Mouse (Mus musculus) urinary bladder, postnatal 25 days (tissue): ENCODE measurements around the gene Msantd1.
"Not testable (repeated sequence)": the region's sequence is repeated elsewhere in the genome, so short reads cannot be mapped to it uniquely, and the experiment has no call there.

Experiments used
- DNase-seq: peaks from one replicate; pipeline ENCODE4 v3.0.0; 2022; ENCODE audit warnings: low spot score

Msantd1 gene

DNA sequence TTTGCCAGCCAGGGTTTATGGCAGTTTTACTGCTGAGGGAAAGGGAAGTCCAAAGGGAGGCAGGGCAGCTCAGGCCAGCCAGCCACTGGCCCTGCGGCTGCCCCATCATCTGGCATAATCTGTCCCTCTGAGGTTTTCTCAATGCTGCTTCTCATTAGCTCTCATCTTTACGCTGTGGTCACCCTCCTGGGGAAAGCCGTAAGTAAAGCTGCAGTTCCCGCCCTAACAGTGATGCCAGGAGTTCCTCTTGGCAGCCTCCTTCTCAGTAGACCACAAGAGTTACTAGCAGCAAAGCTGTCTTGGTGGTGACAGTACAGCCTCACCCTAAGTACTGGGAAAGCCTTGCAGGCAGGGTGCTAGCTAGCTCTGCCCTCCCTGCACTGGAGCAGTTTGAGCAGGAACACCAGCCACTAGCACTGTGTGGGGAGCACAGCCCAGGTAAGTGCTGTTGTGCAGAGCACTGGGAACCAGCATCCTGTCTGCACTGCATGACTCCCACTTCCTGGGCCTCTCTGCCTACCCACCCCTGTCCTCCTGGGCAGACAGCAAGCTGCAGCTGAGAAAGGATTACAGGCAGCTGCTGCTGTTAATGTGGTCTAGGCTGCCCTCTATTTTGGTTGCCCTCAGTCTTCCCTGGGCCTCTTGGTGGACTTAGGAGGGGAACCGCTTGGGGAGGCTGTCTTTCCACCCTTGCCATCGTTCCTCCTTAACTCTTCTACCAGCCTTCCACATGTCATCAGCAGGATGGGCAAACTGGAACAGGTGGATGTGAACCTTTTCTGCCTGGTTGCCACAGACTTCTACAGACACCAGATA lies at the start of gene Msantd1:
TSS of gene Msantd1 (plus strand) at position 103 of the 816 bp plus-strand sequence.
- DNase-seq, result no peak

DNA sequence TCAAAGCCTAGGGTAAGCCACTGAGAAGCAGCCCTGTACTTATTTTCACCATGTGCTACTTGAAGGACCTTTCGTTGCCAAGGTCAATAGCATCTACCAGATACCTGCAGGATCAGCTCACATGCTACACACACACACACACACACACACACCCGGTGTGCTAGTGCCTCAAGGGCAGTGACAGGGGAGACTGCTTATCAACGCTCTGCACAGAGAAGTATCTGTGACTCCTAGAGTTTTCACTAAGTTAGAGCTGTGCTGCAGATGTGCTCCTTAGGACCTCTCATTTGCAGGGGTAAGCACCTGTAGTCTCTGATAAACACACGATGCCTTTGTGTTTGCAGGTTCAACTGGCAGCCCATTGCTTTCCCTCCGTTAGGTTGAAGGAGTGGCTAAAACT lies 42.4 kb upstream of the Msantd1 start:
- no peak for DNase-seq

DNA sequence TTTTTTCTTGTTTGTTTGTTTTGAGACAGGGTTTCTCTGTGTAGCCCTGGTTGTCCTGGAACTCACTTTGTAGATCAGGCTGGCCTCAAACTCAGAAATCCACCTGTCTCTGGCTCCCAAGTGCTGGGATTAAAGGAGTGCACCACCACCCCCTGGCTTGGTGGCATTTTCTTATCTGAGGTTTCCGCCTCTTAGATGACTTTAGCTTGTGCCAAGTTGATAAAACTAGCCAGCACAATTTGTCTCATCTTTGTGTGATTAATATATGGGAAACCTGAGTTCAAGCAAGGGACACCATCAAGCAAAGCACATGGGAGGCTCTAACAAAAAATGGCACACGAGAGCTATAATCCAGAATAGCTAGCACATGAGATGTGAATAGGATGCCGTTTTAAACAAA lies 27.5 kb upstream of the Msantd1 start:
- not testable (repeated sequence) for DNase-seq

DNA sequence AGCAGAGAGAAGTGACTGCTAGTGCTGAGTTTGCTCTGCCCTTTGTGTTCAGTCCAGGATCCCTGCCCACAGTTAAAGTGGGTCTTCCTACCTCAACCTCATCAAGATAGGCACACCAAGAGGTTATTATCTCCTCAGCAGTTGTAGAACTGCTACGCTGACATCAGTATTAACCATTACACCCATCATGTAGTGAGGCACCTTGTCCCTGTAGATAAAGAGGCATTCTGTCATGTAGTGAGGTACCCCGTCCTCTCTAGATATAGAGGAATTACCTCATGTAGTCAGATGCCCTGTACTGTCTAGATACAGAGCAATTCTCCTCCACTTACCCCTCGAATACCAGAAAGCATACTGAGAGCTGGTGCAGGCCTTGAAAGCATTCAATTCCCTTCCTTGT lies 26.8 kb upstream of the Msantd1 start:
- no peak for DNase-seq

DNA sequence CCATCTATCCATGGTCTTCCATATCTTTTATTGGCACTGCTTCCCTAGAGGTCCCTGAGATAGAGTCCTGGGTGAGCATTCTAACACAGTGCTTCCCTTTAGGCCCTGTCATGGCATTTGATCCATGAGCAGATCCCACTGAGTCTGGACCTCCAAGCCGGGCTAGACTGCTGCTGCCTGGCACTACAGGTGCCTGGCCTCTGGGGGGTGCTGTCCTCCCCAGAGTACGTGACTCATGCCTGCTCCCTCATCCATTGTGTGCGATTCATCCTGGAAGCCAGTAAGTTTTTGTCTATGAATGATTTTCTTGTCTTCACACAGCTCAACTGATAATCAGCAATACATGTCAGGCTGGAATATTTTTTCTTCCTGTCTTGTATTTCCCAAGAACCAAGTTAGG lies 22.6 kb upstream of the Msantd1 start:
- no peak for DNase-seq

DNA sequence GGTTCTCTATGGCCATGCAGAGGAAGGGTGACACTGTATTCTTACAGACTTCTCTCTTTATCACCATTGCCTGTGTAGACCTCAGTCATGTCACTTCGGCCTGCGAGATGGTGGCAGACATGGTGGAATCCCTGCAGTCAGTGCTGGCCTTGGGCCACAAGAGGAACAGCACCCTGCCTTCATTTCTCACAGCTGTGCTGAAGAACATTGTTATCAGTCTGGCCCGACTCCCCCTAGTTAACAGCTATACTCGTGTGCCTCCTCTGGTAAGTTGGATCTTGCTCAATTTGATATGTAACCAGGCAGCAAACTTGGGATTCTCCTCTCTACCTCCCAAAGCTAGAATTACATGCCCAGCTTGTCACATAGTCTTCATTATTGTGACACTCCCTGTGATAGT lies 18.6 kb upstream of the Msantd1 start:
- DNase-seq, result no peak

DNA sequence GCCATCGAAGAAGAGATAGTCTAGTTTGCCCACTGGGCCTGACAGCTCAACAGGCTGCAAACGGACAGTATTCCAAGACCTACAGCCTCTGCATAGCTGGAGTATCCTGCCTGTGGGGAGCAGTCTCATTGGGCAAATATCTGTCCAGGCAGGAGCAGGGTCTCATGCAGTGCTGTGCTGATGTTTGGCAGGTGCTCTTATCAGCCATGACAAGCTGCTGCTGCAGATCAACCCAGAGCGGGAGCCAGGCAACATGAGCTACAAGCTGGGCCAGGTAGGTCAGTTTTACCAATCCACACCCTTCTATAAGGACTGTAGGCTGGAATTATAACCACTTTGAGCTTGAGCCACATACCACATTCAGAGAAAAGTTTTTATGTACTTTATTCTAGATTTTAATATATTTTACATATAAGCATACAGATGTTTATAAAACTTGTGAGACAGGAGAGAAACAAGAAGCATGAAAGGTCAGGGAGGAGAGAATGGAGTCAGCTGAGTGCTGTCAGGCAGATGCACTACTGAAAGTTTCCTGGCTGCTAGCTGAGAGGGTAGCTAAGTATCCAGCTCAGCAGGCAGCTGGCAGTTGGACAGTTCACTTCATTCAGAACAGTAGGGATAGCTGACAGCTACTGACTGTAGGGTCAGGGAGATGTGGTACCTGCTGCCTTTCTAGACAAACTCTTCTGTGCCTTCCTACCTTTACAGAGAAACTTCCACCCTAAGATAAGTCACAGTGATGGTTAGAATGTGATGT lies 10.9 kb upstream of the Msantd1 start:
- no peak for DNase-seq

DNA sequence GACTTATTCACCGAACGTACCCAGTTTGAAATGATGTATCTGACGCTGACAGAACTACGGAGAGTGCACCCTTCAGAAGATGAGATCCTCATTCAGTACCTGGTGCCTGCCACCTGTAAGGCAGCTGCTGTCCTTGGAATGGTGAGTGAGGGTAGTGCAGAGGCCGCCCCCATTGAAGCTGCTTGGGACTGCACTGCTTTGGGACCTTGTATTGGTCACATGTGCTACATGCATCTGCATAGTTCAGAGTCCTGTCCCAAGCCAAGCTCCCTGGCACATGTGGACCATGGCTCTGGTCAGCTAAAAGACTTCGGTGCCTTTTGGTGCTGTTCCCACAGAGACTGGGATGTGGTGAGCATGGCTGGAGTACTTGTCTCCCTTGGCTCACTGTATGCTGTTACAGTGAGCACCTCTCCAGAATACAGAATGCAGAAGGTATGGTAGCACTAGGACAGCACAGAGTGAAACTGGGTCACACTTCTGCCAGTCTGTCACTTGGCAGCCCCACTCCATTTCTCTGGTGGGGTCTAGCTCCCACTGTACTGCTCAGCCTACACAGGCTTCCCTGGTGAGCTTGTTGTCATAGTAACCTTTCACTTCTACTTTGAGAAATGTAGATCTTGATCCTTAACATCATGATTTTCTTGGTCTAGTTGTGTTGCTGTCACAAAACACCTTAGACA lies 7.9 kb upstream of the Msantd1 start:
- no peak for DNase-seq

DNA sequence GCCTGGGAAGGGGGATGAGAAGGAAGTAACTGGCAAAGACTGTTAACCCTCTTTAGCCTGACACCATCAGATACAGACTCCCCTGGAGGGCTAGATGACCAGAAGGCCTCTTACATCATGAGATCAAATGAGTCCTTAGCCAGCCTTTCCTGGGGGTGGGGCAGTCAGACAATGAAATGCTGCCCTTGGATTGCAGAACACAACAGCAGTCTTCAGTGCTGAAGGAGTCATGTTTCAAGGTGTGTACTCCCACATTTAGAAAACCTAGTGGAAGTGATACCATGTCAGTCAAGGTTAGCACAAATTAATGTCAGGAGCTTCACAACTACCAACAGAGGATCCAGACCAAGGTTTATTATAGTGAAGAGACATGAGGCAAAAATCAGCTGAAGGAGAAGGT lies 5.4 kb upstream of the Msantd1 start:
- no peak for DNase-seq

DNA sequence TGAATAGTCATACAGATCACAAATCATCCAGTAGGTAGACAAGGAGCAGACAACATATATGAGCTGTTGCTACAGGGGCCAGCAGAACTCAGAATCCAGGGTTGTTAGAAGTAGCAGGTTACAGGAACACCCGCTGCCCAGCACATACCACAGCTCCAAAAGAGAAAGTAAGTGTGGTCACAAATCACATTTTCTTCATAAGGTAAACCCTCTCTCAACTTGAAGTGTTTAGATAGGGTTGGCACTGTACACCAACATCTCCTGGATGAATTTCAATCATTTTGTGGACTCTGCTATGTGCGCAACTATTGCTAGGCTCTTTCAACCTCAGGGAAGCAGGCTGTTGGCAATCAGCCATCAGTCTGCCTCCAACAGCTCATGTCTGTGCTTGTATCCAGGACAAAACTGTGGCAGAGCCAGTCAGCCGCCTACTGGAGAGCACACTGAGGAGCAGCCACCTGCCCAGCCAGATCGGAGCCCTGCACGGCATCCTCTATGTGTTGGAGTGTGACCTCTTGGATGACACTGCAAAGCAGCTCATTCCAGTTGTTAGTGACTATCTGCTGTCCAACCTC lies 4.9 kb upstream of the Msantd1 start:
- DNase-seq, result peak; percentile 58

DNA sequence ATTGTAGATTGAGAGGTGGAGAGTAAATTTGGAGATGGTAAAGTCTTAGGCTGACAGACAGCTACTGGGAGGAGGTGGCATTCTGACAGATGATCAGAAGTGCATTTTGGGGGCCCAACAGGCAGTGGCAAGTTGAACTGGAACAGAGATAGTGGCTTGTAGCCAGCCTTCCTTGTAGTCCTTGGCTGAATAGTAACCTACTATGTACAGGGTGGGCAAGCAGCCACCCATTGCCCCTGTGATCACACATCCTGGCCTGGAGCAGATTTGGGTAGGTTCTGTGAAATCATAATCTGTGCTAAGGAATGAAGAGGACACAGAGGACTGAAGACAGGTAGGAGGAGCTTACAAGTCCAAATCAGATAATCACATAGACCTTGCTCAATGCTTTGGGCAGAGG lies 3.4 kb upstream of the Msantd1 start:
- no peak for DNase-seq

DNA sequence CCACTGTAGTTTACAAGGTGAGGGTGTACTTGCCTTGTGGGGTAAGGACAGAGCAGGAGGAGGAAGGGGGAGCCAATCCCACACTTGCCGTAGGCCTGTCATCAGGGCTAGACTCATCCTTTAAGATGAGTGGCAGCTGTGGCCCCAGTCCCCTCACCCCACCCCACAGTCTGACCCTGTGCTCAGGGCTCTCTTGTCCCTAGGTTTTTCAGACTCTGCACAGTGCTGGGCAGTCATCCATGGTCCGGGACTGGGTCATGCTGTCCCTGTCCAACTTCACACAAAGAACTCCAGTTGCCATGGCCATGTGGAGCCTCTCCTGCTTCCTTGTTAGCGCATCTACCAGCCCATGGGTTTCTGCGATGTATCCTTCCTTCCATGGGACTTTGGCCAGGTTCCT lies 582 bp upstream of the Msantd1 start:
- DNase-seq, result no peak

DNA sequence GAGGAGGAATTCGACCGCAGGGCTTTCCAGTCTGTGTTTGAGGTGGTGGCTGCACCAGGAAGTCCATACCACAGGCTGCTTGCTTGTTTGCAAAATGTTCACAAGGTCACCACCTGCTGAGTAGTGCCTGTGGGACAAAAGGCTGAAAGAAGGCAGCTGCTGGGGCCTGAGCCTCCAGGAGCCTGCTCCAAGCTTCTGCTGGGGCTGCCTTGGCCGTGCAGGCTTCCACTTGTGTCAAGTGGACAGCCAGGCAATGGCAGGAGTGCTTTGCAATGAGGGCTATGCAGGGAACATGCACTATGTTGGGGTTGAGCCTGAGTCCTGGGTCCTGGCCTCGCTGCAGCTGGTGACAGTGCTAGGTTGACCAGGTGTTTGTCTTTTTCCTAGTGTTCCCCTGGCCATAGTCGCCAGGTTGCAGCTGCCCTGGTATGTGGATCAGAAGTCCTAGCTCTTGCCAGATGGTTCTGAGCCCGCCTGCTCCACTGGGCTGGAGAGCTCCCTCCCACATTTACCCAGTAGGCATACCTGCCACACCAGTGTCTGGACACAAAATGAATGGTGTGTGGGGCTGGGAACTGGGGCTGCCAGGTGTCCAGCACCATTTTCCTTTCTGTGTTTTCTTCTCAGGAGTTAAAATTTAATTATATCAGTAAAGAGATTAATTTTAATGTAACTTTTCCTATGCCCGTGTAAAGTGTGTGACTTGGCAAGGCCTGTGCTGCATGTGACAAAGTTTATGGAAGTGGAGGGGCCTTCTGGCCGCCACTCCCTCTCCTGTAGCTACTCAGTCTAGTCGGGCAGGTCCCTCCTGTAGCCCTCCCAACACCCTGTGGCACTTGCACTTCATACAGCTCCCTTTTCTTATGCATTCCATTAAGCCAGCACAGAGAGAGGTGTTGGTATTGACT lies 1.2 kb downstream of the Msantd1 start:
- DNase-seq, result no peak

DNA sequence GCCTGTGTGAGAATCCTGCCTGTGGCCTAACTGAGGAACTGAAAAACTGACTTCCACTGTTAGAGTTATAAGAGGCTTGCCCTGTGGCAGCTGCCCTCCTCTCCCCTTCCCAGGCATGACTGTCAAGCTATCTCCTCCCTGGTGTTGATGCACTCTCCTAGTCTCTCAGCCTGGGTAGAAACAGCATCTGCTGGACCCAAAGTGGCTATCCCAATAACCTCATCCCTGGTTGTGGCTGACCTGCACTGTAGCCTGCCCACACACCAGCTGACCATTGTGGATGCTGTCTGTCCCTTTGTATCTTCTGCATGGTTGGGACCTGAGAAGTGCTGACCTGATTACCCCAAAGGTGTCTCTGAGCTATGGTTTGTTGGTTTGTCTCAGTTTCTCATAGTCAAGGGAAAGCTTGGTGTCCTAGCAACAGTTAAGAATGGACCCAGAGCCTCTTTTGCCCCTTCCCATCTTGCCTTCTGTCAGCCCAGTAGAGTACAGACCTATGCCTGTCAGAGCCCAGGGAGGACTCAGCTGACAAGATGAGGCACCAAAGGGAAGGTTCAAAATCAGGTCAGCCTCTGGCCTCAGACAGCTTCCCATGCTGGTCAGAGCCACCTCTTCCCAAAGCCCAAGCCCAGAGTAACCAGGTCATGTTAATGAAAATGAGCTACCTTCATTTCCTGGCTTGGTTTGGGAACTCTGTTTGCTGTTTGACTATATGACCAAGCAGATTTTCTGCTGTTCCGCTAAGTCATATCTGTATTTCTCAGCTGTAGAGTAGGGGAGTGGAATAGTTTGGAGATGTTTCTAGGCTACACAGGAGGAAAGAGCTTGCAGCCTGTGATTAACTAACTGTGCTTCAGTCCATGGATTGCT lies 2.1 kb downstream of the Msantd1 start:
- DNase-seq, result no peak

DNA sequence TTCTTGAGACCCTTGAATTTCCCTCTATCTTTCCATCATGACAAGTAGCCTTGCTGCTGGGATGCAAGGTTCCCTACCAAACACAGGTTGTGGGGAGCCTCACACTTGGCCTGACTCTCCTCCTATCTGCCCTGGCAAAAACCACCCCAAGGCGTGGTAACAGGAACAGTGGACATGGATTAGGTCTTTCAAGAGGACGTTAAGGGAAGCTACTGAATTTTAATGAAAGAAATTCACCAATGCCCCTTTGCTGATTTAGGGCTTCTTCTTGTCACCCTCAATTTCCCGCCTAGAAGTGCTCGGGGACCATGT lies 2.6 kb downstream of the Msantd1 start:
- no peak for DNase-seq

DNA sequence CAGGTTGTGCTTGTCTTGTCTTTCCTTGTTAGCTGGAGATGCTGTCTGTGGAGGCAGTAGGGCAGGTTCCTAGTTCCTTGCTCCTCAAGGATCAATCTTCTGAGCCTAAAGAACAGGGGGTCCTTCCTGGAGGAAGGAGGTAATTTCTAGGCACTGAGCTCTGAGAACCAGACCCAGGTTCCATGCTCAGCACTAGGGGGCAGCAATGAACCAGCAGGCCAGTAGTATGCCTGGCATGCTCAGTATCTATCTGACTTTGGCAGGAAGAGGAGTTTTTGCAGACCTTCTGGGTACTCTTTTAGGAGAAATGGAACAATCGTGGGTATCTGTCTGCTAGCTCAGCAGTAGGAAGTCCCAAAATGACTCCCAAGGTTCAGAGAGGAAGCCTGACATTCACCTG lies 8.0 kb downstream of the Msantd1 start:
- peak; percentile 72 for DNase-seq

DNA sequence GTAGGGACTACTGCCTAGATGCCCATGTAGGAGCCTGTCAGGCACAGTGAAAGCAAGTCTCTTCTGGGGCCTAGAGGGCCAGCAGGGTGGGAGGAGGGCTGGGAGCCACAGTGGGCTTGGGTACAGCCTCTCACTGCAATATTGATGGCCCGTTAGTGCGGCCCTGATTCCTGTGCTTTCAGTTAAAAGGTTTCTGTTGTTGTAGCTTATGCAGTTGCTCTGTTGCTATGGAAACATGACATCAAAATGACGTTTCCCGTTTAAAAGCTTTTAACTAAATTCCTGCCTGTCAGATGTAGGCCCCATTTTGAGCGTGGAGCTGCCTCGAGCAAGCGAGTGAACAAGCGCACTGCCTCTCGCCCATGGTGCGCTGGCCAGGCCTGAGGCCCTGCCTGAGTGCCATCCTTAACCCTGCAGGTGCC lies 9.4 kb downstream of the Msantd1 start:
- DNase-seq, result no peak

DNA sequence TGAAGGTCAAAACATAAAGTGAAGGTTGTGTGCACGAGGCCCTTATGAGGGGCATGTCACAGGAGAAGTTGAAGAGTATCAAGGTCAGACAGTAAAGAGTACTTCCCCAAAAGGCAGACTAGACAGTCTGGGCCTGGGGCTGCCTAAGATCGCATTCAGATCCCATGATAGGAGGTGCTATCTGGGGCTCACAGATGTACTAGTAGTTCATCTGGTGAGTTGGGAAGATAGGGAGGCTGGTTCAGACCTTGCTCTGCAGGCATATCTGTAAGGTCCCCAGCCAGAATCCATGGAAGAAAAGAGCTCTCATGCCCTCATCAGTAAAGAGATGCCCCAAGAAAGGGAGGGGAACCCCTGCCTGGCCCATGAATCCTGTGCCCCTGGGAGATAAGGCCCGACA lies 11.0 kb downstream of the Msantd1 start:
- no peak for DNase-seq

DNA sequence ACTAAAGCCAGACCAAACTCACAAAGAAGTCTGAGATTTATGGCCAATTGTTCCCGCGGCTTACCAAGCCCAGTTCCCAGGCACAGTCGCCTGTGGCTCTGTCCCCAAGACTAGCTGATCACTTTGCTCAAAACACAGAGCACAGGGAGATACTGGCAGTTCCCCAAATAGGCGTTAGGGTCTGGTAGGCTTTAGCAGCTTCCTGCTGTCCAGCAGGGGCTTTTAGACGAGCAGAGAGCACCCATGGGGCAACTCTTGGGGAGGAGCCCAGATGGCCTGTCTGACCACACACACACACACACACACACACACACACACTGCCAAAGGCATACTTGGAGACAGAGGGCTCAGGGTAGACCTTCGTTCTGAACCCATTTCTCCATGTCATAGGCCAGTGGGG lies 14.7 kb downstream of the Msantd1 start:
- DNase-seq, result no peak

DNA sequence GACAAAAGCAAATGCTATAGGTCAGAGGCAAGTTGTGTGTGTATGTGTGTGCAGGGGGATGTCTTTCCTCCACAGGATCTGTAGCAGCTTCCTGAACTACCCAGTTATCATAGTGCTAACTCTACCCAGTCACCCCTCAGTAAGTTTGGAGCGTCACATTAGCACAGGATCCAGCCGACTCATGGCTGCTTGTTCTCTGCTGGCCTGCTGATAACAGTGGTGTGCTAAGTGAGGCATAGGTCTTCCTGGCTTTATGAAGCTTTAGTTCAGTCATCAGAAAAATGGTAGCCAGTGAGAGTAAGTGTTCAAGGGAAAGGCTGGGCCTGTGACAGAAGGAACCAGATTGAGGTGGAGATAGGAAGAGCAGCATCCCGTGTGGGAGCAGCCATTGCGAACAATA lies 16.1 kb downstream of the Msantd1 start:
- no peak for DNase-seq

DNA sequence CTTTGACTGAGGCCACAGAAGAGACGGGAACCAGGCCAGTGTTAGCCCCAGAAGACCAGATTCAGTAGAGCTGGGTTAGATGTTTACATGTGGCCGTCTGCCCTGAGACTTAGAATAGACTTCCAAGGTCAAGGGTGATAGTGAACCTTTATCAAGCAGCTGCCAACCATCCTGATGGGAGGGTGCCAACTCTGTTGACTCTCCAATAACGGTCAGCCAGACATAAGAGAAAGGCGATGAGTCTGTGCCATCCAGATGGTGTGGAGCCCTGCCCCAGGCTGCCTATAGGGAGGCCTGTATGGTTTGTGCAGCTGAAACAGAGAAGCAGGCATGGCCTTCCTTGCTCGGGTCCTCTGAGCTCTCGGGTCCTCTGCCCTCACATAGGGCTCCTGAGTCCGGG lies 16.7 kb downstream of the Msantd1 start:
- DNase-seq, result no peak
